Mouse (Mus musculus) gonadal fat pad, adult 2 months (tissue): ENCODE data around the gene H3f3b. TPM values are rescaled to one million over a fixed set of nuclear protein-coding genes. Genes with fewer than 3 reads are reported as not detected.

Experiments used
- DNase-seq: peaks from one replicate; pipeline ENCODE4 v3.0.0-alpha.2; 2012; ENCODE audit warnings: low read depth
- polyA plus RNA-seq: library from polyadenylated mRNA; depleted of rRNA; stranded (reverse); fragments of >200 nt; gene quantifications from 2 replicates; pipeline ENCODE4 v1.2.3, GENCODE M21; 2012; rRNA removed

H3f3b gene
- polyA plus RNA-seq, 1 experiment, result 147 TPM

GRCm38 (mm10) chr11:116001725-116002124 is 26.0 kb downstream of the H3f3b start:
- DNase-seq, result no peak

GRCm38 (mm10) chr11:116000607-116001006 is 27.2 kb downstream of the H3f3b start:
- DNase-seq, result no peak

- no peak for DNase-seq
Observed at GRCm38 (mm10) chr11:115999538-116000143, 28.1 kb downstream of the H3f3b start.

- DNase-seq, result no peak
Observed at GRCm38 (mm10) chr11:115999027-115999426, 28.7 kb downstream of the H3f3b start.

- no peak for DNase-seq
Observed at GRCm38 (mm10) chr11:115997662-115998061, 30.1 kb downstream of the H3f3b start.

GRCm38 (mm10) chr11:115997047-115997446 is 30.7 kb downstream of the H3f3b start:
- no peak for DNase-seq

- no peak for DNase-seq
Observed at GRCm38 (mm10) chr11:115995256-115995655, 32.5 kb downstream of the H3f3b start.

GRCm38 (mm10) chr11:115992098-115992497 is 35.7 kb downstream of the H3f3b start:
- no peak for DNase-seq

- DNase-seq, result no peak
Observed at GRCm38 (mm10) chr11:115989686-115990085, 38.1 kb downstream of the H3f3b start.

GRCm38 (mm10) chr11:115983291-115983690 is 44.5 kb downstream of the H3f3b start:
- no peak for DNase-seq

GRCm38 (mm10) chr11:115982472-115982871 is 45.3 kb downstream of the H3f3b start:
- no peak for DNase-seq

- DNase-seq, result no peak
Observed at GRCm38 (mm10) chr11:115975544-115975943, 52.2 kb downstream of the H3f3b start.

GRCm38 (mm10) chr11:115975083-115975420 is 52.7 kb downstream of the H3f3b start:
- DNase-seq, result no peak

GRCm38 (mm10) chr11:115974309-115975082 is 53.3 kb downstream of the H3f3b start, which contains the start of gene Itgb4:
TSS of gene Itgb4 (plus strand) at chr11:115974709.
- DNase-seq, result no peak

Other genes with a start within 250 kb of the H3f3b start
- gene Caskin2, start 214.3 kb downstream of the H3f3b start, polyA plus RNA-seq, result 46.6 and 59.6 TPM in 2 replicates
- 22.6 and 24.1 TPM in 2 replicates for gene Tsen54, start 213.2 kb downstream of the H3f3b start, polyA plus RNA-seq
- 106 and 107 TPM in 2 replicates for gene Llgl2, start 203.9 kb downstream of the H3f3b start, polyA plus RNA-seq
- 13.1 and 22.6 TPM in 2 replicates for gene Myo15b, start 169.6 kb downstream of the H3f3b start, polyA plus RNA-seq
- gene Smim5, start 128.0 kb downstream of the H3f3b start, polyA plus RNA-seq, result 9.2 and 13.7 TPM in 2 replicates
- gene Smim6, start 115.9 kb downstream of the H3f3b start, polyA plus RNA-seq, result 0.86 and 1.5 TPM in 2 replicates
- 22.4 and 25.2 TPM in 2 replicates for gene Sap30bp, start 94.7 kb downstream of the H3f3b start, polyA plus RNA-seq
- gene Recql5, start 94.5 kb downstream of the H3f3b start, polyA plus RNA-seq, result 21.5 and 26.4 TPM in 2 replicates
- gene Itgb4, start 53.3 kb downstream of the H3f3b start, polyA plus RNA-seq, result 9.3 and 11.0 TPM in 2 replicates
- gene Galk1, start 15.2 kb downstream of the H3f3b start, polyA plus RNA-seq, result 46.9 and 47.3 TPM in 2 replicates
- gene Unk, start 2.4 kb upstream of the H3f3b start, polyA plus RNA-seq, result 30.2 and 35.0 TPM in 2 replicates
- 1.3 and 1.6 TPM in 2 replicates for gene Unc13d, start 50.0 kb upstream of the H3f3b start, polyA plus RNA-seq
- gene Wbp2, start 59.0 kb upstream of the H3f3b start, polyA plus RNA-seq, result 180 and 211 TPM in 2 replicates
- 35.0 and 38.8 TPM in 2 replicates for gene Trim47, start 99.2 kb upstream of the H3f3b start, polyA plus RNA-seq
- gene Trim65, start 103.2 kb upstream of the H3f3b start, polyA plus RNA-seq, result 8.5 and 8.8 TPM in 2 replicates
- gene Mrpl38, start 110.9 kb upstream of the H3f3b start, polyA plus RNA-seq, result 34.4 and 49.0 TPM in 2 replicates
- gene Fbf1, start 140.2 kb upstream of the H3f3b start, polyA plus RNA-seq, result 36.0 and 43.7 TPM in 2 replicates
- 49.9 and 51.0 TPM in 2 replicates for gene Ten1, start 170.9 kb upstream of the H3f3b start, polyA plus RNA-seq
- gene Acox1, start 171.1 kb upstream of the H3f3b start, polyA plus RNA-seq, result 174 and 195 TPM in 2 replicates
- 1.2 TPM in 2 replicates for gene Evpl, start 210.1 kb upstream of the H3f3b start, polyA plus RNA-seq
- gene Srp68, start 246.3 kb upstream of the H3f3b start, polyA plus RNA-seq, result 61.9 and 64.0 TPM in 2 replicates